Comparison of ENCODE assay signal across 8 mouse cellular contexts in genomic region chr6:114737931-114738759, GRCm38 (mm10).
A peak's percentile ranks its signal among the peaks of the same experiment; 100 is the strongest.
DNase-seq lines count a peak whose midpoint lies in the region; ATAC-seq and TF ChIP-seq lines count a peak whose summit lies in the region.

No protein-coding gene starts in this region.

- H3K9me3 ChIP-seq in kidney, embryonic 16.5 days (ENCODE audit: low read length): no peaks in the 10 kb centered on the region
- H3K9me3 ChIP-seq in forebrain, embryonic 12.5 days: 0 out of 2 replicates have a peak, but pooled peaks cover 6% of the 10 kb centered on the region
- H3K9me3 ChIP-seq in limb, embryonic 14.5 days (ENCODE audit: control insufficient read depth, low read length): no peaks in the 10 kb centered on the region
- H3K9me3 ChIP-seq in stomach, embryonic 16.5 days (replicated peaks; ENCODE audit: control insufficient read depth, low read length): no peaks in the 10 kb centered on the region

- H3K27ac ChIP-seq in kidney, embryonic 16.5 days (ENCODE audit: low read length): no peak overlapping the region
- H3K27ac ChIP-seq in forebrain, embryonic 12.5 days: no peak overlapping the region
- H3K27ac ChIP-seq in limb, embryonic 14.5 days (replicated peaks; ENCODE audit: low read depth, low read length): no peak overlapping the region
- no peak overlapping the region for H3K27ac ChIP-seq in stomach, embryonic 16.5 days (ENCODE audit: low read length)

- no peak for TF ChIP-seq POLR2A in limb, embryonic 14.5 days (IDR thresholded peaks at IDR 0.05; ENCODE audit: borderline replicate concordance, extremely low read depth, insufficient read depth, insufficient read length)

- H3K9ac ChIP-seq in kidney, embryonic 16.5 days (replicated peaks; ENCODE audit: low read length): peak overlapping the region; percentile 72
- peak overlapping the region; percentile 62 for H3K9ac ChIP-seq in forebrain, embryonic 12.5 days
- peak overlapping the region; percentile 77 for H3K9ac ChIP-seq in limb, embryonic 14.5 days (ENCODE audit: low read depth, low read length, severe bottlenecking)
- peak overlapping the region; percentile 74 for H3K9ac ChIP-seq in stomach, embryonic 16.5 days (ENCODE audit: low read length)

- no peak for DNase-seq in kidney, postnatal 14 days
- peak; percentile 19 for DNase-seq in cerebellum, adult 11-12 months
- DNase-seq in limb, embryonic 14.5 days (ENCODE audit: low spot score): no peak
- no peak for DNase-seq in spleen, postnatal 14 days (ENCODE audit: low spot score in 2 of 2)

- peak; percentile 63; the same call in 1 of the 2 replicates for ATAC-seq in kidney, embryonic 16.5 days (ENCODE audit: low FRiP score, low TSS enrichment)
- ATAC-seq in forebrain, embryonic 12.5 days (ENCODE audit: low FRiP score): peak; percentile 79
- peak; percentile 66; the same call in 1 of the 2 replicates for ATAC-seq in limb, embryonic 14.5 days (ENCODE audit: low FRiP score, low read depth)
- no peak; the same call in 1 of the 2 replicates for ATAC-seq in stomach, embryonic 16.5 days (ENCODE audit: insufficient read depth, low FRiP score)
- ATAC-seq in erythroid progenitor cell, adult 5-6 weeks (replicated peaks; ENCODE audit: low FRiP score, poor library complexity, severe bottlenecking): no peak

- 0 out of 2 replicates have a peak, but pooled peaks cover 3% of the 10 kb centered on the region for H3K36me3 ChIP-seq in kidney, embryonic 16.5 days (ENCODE audit: insufficient read depth, low read length)
- H3K36me3 ChIP-seq in forebrain, embryonic 12.5 days (replicated peaks): peaks cover 6% of the 10 kb centered on the region
- H3K36me3 ChIP-seq in limb, embryonic 14.5 days (ENCODE audit: control insufficient read depth, insufficient read depth, low read length): 0 out of 2 replicates have a peak, but pooled peaks cover 4% of the 10 kb centered on the region
- H3K36me3 ChIP-seq in stomach, embryonic 16.5 days (ENCODE audit: control insufficient read depth, insufficient read depth, low read length): no peaks in the 10 kb centered on the region

- no peaks in the 10 kb centered on the region for H3K27me3 ChIP-seq in kidney, embryonic 16.5 days (ENCODE audit: insufficient read depth, low read length)
- peaks cover 5% of the 10 kb centered on the region; the same call in 1 of the 2 replicates for H3K27me3 ChIP-seq in forebrain, embryonic 12.5 days
- H3K27me3 ChIP-seq in limb, embryonic 14.5 days (ENCODE audit: control insufficient read depth, insufficient read depth, low read length): no peaks in the 10 kb centered on the region
- H3K27me3 ChIP-seq in stomach, embryonic 16.5 days (ENCODE audit: control insufficient read depth, insufficient read depth, low read length): no peaks in the 10 kb centered on the region; the same call in 1 of the 2 replicates

- 11% methylated on average over 38 of the region's 46 CpGs for WGBS in kidney, embryonic 16.5 days
- 8% methylated on average over 46 of the region's 46 CpGs for WGBS in forebrain, embryonic 12.5 days
- 12% methylated on average over 30 of the region's 46 CpGs for WGBS in limb, embryonic 14.5 days
- WGBS in stomach, embryonic 16.5 days: 14% methylated on average over 45 of the region's 46 CpGs

- peak overlapping the region; percentile 43 for H3K4me3 ChIP-seq in kidney, embryonic 16.5 days (ENCODE audit: low read length)
- H3K4me3 ChIP-seq in forebrain, embryonic 12.5 days (replicated peaks): peak overlapping the region; percentile 35
- H3K4me3 ChIP-seq in limb, embryonic 14.5 days (replicated peaks; ENCODE audit: low read length): peak overlapping the region; percentile 34
- H3K4me3 ChIP-seq in stomach, embryonic 16.5 days (replicated peaks; ENCODE audit: low read length): peak overlapping the region; percentile 36

- H3K4me2 ChIP-seq in kidney, embryonic 16.5 days (replicated peaks; ENCODE audit: low read depth, low read length): peak overlapping the region; percentile 76
- peak overlapping the region; percentile 63 for H3K4me2 ChIP-seq in forebrain, embryonic 12.5 days
- peak overlapping the region; percentile 63 for H3K4me2 ChIP-seq in limb, embryonic 14.5 days (replicated peaks; ENCODE audit: low read depth, low read length, severe bottlenecking)
- H3K4me2 ChIP-seq in stomach, embryonic 16.5 days (ENCODE audit: low read depth, low read length): peak overlapping the region; percentile 60

- H3K4me1 ChIP-seq in kidney, embryonic 16.5 days (ENCODE audit: insufficient read depth, low read length): peaks cover 10% of the 10 kb centered on the region; the same call in 1 of the 2 replicates
- H3K4me1 ChIP-seq in forebrain, embryonic 12.5 days: peaks cover 17% of the 10 kb centered on the region
- H3K4me1 ChIP-seq in limb, embryonic 14.5 days (ENCODE audit: control insufficient read depth, insufficient read depth, low read length): peaks cover 19% of the 10 kb centered on the region; the same call in 1 of the 2 replicates
- peaks cover 7% of the 10 kb centered on the region; the same call in 1 of the 2 replicates for H3K4me1 ChIP-seq in stomach, embryonic 16.5 days (ENCODE audit: control insufficient read depth, insufficient read depth, low read length)

Comparison
In these comparisons a context has a peak if more than half of its experiments do, and no peak if none do; other contexts are left out.
1. ATAC-seq: peak in kidney, embryonic 16.5 days (single experiment), forebrain, embryonic 12.5 days (single experiment) and limb, embryonic 14.5 days (single experiment); none in stomach, embryonic 16.5 days (single experiment) and erythroid progenitor cell, adult 5-6 weeks (single experiment).
2. Peak in every context shown above with its lines, with median percentiles within 50 percentile points of each other: H3K4me2 ChIP-seq, H3K4me3 ChIP-seq and H3K9ac ChIP-seq.